Mouse (Mus musculus) heart, adult 2 months (tissue): ENCODE measurements around the gene Mybpc2.

Experiments
- CTCF ChIP-seq: fragments of 200-600 bp; IDR thresholded peaks from 2 replicates; pipeline ENCODE4 v1.8.1; 2022; ENCODE audit warnings: antibody characterized with exemption, mild to moderate bottlenecking, moderate library complexity
- EP300 ChIP-seq: fragments of 200-500 bp; IDR thresholded peaks from 2 replicates; pipeline ENCODE4 v1.6.1; 2011; ENCODE audit warnings: low read depth, low read length, control low read depth; ENCODE audit not compliant: insufficient read depth
- POLR2A ChIP-seq: fragments of 200-500 bp; IDR thresholded peaks from 2 replicates; pipeline ENCODE4 v1.6.1; 2011; ENCODE audit warnings: mild to moderate bottlenecking, low read depth, low read length, control low read depth; ENCODE audit not compliant: insufficient read depth

GRCm38 (mm10) chr7:44466888-44467311, 57.6 kb downstream of the Mybpc2 start:
- TF ChIP-seq CTCF = no peak
- no peak for TF ChIP-seq EP300
- no peak for TF ChIP-seq POLR2A
